Mouse (Mus musculus): ENCODE data around the gene Tcl1.
"Not testable (repeated sequence)": the region's sequence is repeated elsewhere in the genome, so short reads cannot be mapped to it uniquely, and the experiment has no call there.

Gene Tcl1

DNA sequence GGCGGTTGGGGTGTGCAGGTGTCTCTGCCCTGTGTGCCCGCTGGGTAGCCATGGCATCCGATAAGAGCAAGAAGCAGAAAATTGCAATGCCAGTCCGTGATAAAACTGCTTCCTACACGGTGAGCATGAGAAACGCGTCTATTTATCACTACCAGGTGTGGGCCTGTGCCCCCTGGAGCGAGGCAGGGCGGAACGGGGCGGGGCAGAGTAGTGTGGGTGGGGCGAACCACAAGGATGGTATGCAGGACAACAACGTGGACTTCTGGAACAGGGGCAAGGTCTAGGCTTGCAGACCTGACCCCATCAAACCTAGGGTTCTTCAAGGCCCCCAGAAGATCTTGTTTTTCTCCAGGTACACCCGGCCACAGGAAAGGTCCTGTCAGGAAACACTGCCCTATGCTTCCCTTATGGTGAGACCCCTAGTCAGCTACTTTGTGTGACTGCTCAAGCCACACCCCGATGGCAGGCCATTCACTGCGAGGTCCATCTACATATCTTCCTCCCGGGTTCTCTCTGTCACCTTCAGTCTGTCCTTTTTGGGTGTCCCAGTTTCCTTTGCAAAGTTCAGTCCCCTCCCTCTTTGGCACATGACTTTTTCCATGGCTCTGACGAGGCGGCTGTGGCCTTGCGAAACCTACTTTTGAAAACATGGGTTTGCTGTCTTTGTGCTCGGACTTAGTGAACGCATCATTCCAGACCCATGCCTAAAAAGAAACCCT is at the start of gene Tcl1:
Tcl1 (minus strand) TSS at position 193 of the 719 bp plus-strand sequence.
- no peak for DNase-seq

- no peak for DNase-seq
Observed at GRCm38 (mm10) chr12:105271016-105271965, 48.7 kb upstream of the Tcl1 start.

GRCm38 (mm10) chr12:105267076-105267475 is 44.5 kb upstream of the Tcl1 start:
- no peak for DNase-seq

DNA sequence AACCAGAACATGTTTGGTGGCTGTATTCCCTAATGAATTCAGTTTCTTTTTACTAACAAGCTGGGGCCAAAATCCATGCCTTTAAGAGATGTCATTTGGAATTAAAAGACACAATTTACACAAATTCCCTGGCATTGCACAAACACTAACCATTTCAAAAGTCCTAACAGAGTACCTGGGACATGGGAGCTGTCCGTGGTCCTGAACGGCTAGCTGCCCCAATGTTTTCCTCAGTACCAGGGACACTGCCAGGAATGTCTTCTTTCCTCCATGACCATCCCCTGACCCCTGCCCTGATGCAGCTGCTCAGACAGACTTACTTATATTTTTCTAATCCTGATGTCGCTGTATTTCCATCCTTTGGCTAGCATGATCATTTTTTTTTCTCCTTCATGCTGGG is 43.5 kb upstream of the Tcl1 start:
- DNase-seq = no peak

GRCm38 (mm10) chr12:105259221-105259620 is 36.6 kb upstream of the Tcl1 start:
- no peak for DNase-seq

DNA sequence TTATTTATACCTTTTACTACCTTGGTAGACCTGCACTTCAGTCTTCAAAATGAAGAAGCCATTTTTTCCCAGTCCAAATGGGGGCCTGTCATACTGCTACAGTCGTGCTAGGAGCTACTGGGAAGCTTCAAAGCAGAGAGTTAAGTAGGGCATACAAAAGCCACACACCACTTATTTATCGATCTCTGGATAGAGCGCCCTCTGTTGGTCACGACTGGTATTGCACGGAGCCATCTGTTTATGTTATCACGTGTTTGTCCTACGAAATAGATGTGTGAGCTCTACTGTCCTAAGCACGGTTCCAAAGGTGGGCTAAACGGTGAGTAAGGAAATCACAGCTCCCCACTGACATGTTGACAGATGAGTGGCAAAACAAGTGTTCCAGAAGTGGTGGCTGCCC is 36.2 kb upstream of the Tcl1 start:
- DNase-seq = peak; percentile 8

GRCm38 (mm10) chr12:105253796-105254195 is 31.2 kb upstream of the Tcl1 start:
- DNase-seq = no peak

GRCm38 (mm10) chr12:105248763-105249233 is 26.2 kb upstream of the Tcl1 start:
- DNase-seq = no peak

GRCm38 (mm10) chr12:105239060-105239459 is 16.5 kb upstream of the Tcl1 start:
- no peak for DNase-seq

- no peak for DNase-seq
Observed at GRCm38 (mm10) chr12:105235091-105235490, 12.5 kb upstream of the Tcl1 start.

DNA sequence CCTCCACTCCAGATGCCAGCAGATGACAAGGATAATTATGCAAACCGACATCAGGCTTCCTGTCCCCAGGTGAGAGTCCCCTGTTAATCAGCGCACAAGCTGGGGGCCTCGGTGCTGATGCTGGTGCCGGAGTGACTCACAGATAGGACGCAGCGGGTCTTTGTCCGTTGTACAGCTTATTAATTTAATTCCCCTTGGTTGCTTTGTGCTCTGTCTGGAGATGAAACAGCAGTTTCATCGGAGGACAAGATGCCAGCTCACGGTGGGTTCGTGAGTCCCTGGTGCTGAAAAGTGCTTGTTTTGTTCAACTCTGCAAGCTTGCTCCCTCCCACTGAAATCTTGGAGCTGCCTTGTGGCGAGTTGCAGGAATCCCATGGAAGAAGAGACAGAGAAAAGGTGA is 11.8 kb upstream of the Tcl1 start:
- DNase-seq = no peak

GRCm38 (mm10) chr12:105224621-105225320 is 2.2 kb upstream of the Tcl1 start:
- no peak for DNase-seq

DNA sequence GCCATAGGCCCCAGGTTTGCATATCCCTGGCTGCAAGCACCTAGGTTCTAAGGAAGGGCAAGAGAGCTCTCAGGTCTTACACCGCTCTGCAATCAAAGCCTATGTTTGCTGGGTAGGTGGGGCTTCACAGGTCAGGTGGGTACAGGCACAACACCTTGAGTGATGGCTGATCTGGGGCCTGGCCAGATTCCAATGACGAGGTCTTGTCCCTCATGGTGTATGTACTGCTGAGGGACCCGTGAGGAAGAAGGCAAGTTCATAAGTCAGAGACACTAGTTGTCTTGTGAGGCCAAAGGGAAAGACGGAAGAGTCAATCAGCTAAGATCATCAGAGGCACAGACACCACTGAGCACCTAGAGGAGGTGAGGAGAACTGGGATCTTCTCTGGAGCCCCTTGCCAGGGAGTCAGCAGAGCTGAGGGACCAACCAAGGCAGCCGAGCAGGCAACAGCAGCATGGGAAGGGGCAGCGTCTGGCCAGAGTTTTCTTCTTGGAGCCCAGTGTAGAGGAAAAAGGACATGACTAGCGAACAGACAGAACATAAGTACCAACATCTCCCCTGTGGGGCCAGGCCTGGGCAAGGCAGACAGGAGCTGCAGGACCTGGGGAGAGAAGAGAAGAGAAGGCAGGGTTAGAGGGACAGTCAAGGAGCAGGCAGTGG is 5.4 kb downstream of the Tcl1 start:
- no peak for DNase-seq

GRCm38 (mm10) chr12:105209231-105209630 is 13.4 kb downstream of the Tcl1 start:
- DNase-seq = no peak

GRCm38 (mm10) chr12:105208441-105208840 is 14.2 kb downstream of the Tcl1 start:
- no peak for DNase-seq

GRCm38 (mm10) chr12:105207071-105207470 is 15.5 kb downstream of the Tcl1 start:
- DNase-seq = no peak

- not testable (repeated sequence) for DNase-seq
Observed at GRCm38 (mm10) chr12:105201657-105202056, 20.9 kb downstream of the Tcl1 start, which contains the start of gene Tcl1b4. TSS of gene Tcl1b4 (plus strand) at chr12:105201957.

GRCm38 (mm10) chr12:105199684-105200497 is 22.7 kb downstream of the Tcl1 start:
- DNase-seq = not testable (repeated sequence)

- DNase-seq = not testable (repeated sequence)
Observed at GRCm38 (mm10) chr12:105190743-105191142, 31.9 kb downstream of the Tcl1 start, which contains the start of gene Tcl1b3. TSS of gene Tcl1b3 (plus strand) at chr12:105191043.

DNA sequence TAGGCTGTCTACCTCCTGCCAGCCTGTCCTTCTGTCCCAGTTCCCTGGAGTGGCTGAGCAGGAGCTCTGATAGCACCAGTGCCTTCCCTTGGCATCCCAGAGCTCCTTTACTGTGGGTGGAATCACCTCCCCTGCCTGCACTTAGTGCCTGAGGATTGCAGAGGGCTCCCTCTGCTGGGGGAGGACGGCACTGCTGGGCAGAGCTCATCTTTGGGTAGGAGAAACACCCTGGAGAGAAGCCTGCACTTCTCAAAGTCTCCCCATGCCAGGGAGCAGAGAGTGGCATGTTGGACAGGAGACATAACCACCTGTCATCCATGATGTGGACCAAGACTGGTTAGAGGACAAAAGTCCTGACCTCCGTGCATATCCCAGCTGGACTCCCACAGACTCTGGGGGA is 33.6 kb downstream of the Tcl1 start:
- not testable (repeated sequence) for DNase-seq

GRCm38 (mm10) chr12:105181040-105181644 is 41.5 kb downstream of the Tcl1 start:
- DNase-seq = not testable (repeated sequence)

Measured in layer of hippocampus, adult 9-11 months (tissue).